Mouse (Mus musculus): Measurements from ENCODE around the gene Psenen. TPM values are rescaled to one million over a fixed set of nuclear protein-coding genes. Genes with fewer than 3 reads are reported as not detected.

Psenen gene
- total RNA-seq, 2 experiments from 2014 or later = 82.7 to 90.1 TPM

DNA sequence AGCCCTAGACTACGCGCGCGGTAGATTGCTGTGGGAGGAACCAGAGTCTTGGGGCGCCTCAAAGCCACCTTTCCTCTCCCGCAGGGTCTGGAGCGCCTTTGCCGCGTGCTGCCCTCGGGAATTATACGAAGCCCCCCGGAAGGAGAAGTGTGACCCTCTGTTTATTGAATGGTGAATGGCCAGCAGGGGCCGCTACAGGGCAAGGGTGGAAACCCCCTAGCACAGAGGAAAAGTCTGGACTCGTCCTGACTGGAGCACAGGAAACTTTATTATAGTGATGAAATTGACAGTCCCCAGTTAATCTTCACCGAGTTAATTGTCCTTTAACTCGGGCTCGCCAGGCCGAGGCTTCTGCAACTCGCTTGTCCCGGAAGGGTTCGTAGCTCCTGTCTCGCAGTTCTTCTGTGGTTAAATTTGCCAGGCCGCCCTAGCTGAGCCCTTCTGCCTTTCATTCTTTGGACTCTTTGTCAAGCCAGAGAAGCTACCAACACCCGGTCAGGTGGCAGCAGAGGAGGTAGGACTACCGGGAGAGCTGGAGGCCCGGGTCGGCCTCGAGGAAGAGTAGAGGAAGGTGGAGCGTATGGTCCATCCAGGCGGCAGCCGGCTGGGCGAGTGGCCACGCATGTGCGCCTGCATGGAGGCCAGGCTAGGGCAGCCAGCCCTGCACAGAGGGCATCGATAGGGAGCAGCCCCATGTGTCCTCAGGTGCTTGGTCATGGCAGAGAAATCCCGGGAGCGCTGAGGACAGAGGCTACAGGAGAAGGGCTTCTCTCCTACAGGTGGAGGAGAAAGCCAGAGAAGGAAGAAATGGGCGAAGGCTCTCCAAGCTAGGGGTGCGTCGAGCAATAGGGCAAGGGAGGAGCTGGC is 26.2 kb upstream of the Psenen start:
- intact Hi-C loops (cut with DNase I) = loop anchor here (1.0 to 5.0 kb wide), 4 partner anchors 24 to 367 kb away; partner anchors contain the start of genes Ffar3, Tmem147 and Usf2
- DNase-seq (ENCODE audit: low spot score in 2 of 2) = peak; percentile 77 to 78

DNA sequence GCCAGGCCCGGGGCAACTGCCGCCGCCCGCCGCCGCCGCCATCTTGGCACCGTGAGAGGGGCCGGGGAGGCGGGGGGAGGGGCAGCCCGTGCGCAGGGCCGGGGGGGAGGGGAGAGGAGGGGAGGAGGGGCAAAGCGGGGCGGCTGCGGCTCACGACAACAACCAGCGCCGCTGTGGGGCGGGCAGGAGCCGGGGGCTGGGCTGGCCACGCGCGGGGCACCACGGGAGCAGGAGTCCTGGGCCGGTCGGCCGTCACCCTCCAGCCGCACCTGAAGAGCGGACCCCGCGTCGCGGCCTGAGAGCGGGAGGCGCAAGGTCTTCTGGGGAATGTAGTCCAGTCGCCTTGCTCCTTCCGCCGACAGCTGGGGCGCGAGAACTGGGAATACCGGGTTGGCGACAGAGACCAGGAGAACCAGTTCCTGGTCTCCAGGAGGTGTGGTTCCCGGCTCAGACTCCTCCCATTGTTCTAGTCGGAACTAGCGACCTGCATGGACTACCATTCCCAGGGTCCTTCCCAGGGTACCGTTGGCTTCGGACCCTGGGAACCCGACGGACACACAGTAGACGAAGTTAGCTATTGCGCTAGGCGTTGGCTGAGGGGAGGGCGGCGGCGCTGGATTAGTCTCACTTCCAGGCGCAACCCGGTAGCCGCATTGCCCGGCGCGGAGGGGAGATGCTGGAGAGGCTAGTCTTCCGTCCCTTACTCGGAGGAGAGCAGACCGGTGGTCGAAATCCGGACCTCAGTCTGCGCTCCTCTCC is 25.4 kb upstream of the Psenen start, which contains the start of gene Kmt2b:
TSS of gene Kmt2b (minus strand) at position 51 of the 759 bp plus-strand sequence.
- peak; percentile 97 to 98 for DNase-seq (ENCODE audit: low spot score in 2 of 2)
- intact Hi-C loops (cut with DNase I) = loop anchor here (1.0 to 5.0 kb wide), 5 partner anchors 24 to 367 kb away; partner anchors contain the start of genes Ffar3, Gm49396, Psenen and Tmem147

DNA sequence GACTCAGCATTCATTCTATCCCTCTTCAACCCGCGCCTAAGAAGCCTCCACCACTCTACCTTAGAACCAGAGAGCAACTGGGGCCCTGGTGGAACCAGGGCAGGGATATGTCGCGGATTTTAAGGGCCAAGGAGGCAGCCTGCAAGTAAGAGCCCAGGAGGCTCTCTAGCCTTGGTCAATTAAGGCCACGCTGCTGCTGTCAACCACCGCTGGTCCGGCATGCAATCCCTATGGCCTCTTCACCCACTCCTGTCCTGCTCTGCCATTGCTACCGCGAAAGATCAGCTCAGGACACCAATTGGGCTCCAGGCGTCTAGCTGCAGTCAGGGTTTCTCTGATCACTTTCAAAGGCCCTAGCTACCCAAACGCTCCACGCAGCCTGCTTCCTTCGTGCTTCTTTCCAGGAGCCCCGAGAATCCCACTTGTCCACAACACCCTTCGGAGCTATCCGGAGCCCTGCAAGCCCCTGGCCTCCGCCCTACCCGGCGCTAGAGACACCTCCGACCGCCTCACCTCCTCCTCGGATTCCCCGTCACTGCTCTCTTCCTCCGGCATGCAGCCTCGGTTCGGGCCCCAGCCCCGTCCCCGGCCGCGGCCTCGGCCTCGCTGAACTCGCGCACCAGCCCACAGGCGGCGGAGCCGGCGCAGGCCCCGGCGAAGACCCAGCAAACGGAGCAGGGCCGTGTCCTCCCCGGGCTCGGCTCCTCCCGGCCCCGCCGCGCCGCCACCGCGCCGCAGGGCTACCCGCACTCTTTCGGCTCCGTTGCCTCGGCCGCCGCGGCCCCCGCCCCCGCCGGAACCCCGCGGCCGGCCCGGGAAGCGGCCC is 24.6 kb upstream of the Psenen start:
- intact Hi-C loops (cut with DNase I) = loop anchor here (1.0 to 5.0 kb wide), 3 partner anchors 25 to 269 kb away; partner anchors contain the start of genes Ffar3, Gm49396, Psenen and Tmem147

DNA sequence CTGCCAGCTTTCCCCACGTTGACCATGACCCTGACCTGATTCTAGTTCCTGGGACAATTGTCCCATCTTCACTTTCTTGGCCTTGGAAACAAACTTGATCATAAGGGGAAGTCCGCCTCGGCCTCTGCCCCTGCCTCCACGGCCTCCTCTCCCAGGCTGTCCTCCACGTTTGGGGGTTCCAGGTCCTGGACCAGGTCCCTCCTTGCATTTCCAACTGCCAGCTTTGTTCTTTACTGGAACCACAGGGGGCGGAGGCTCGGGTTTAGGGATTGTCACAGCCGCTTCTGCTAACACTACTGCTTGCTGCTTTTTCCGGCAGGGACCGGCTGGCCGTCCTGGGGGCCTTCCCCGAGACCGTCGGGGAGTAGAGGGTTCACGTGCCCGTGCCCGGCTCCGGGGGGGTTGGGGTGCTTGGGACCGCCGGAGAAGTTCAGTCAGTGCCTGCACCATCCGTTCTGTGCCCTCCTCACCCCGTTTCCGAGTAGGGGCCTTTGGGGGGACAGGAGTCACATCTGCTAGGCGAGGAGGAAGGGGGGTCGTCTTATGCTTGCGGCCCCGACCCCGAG is 23.1 kb upstream of the Psenen start:
- intact Hi-C loops (cut with DNase I) = loop anchor here (5.0 kb wide), 1 partner anchor 271 kb away; the partner anchor contains the start of gene Ffar3
- no peak for DNase-seq (ENCODE audit: low spot score in 2 of 2)

More for the DNA sequence above, 24.6 kb upstream of the Psenen start:
- DNase-seq (ENCODE audit: low spot score in 2 of 2) = peak in 1 of 2 experiments; percentile 39

DNA sequence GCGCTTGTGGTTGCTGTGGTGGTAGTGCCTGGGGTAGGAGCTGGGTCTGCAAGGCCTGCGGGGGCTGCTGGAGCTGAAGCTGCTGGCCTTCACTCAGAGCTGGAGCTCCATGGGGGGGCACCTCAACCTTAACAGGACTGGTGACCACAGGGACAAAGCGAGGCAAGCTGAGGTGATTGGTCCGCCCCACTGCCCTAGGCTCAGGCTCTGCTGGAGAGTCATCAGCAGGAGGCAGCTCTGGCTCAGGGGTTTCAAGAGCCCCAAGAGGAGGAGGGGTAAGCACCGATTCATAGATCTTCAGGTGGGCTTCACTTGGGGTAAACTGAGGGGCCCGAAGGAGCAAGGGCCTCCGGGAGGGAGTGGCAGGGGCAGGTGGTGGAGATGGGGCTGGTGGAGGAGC is 21.7 kb upstream of the Psenen start:
- DNase-seq (ENCODE audit: low spot score in 2 of 2) = no peak
- intact Hi-C loops (cut with DNase I) = loop anchor here (5.0 kb wide), 1 partner anchor 272 kb away; the partner anchor contains the start of gene Ffar3

DNA sequence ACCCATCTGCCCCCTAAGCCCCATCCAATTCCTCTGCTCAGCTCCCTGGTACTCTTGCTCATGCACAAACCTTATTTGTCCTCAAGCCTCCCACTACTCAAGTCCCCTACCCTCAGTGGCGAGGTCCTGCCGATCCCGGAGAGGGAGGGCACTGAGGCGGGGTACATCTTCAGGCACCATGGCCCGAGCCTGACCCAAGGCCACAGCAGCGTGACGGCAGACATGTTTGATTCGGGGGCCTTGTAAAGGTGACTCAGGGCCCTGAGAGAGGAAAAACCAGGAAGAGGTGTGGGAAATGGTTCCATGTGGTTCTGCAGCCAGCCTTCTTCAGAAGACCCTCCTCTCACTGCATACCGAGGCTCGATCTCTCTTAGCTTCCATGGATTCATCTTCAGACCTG is 20.9 kb upstream of the Psenen start:
- intact Hi-C loops (cut with DNase I) = no loop called here
- no peak for DNase-seq (ENCODE audit: low spot score in 2 of 2)

DNA sequence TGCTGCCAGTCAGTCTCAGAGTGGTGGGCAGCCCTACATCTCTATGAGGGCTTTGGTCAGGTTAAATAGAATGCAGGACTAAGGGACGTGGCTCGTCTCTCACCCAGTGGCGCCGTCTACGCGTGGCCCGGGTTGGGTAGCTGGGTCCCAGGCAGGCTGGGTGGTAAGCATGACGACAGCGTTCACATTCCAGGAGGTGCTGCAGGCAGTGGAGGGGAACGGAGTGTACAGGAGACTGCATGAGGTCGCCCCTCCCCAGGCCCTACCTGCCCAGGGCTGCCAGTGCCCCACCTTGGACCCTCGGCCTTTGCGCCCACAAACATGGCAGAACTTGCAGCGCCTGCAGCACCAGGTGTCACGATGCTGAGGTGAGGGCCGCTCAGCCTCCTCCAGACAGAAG is 18.1 kb upstream of the Psenen start:
- no peak for DNase-seq (ENCODE audit: low spot score in 2 of 2)
- intact Hi-C loops (cut with DNase I) = no loop called here

DNA sequence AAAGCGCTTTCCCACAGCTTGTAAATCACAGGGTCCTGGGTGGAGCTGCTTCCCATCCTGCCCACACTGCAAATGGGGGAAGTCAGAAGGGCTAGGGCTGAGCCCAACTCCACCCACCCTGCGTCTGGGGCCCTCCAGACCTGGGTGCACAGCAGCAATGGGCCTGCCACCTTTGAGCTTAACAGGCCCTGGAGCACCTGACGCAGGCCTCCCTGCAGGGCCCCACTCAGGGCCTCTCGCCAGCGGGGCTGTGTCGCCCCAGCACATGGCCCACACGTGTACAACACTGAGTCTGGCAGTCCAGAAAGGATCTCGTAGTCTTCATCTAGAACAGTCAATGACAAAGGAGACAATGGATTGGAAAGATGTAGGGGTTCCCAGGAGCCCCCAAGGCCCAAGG is 16.5 kb upstream of the Psenen start:
- no peak for DNase-seq (ENCODE audit: low spot score in 2 of 2)
- intact Hi-C loops (cut with DNase I) = no loop called here

DNA sequence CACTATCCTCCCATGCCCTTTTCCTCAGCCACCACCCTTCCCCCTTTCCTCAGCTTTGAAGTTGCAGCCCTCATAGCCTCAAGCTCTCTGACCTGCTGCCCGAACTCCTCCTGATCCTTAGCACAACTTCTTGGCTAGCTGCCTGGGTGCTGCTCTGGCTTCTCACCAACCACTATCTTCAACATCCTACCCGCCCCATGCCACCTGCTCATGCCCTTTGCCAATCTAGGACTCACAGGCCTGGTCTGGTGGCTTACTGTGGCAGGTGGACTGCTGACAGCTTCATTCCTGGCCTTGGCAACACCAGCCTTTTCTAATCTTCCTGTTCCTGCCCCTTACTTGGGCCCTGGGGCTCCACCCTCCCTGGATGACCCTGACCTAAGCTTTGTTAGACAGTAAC is 9.5 kb upstream of the Psenen start:
- intact Hi-C loops (cut with DNase I) = no loop called here

DNA sequence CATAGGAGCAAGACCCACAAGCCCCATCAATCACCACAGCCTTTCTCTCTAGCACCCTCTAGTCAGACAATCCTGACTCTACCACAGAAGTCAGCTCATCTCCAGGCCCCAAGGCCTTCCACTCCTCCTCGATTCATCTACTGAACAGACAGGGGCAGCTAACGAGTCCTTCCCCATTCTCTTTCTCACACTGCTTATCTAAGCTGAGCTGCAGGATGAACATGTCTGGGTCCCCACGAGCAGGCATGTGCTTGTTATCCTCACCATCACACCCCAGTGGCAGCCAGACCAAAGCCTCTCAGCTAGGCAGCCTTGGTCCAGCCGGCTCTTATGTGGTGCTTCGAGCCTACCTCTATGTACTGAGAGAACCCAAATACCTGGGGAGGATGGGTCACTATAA is 9.0 kb upstream of the Psenen start:
- DNase-seq (ENCODE audit: low spot score in 2 of 2) = no peak
- intact Hi-C loops (cut with DNase I) = no loop called here

More for the DNA sequence above, 9.5 kb upstream of the Psenen start:
- no peak for DNase-seq (ENCODE audit: low spot score in 2 of 2)

DNA sequence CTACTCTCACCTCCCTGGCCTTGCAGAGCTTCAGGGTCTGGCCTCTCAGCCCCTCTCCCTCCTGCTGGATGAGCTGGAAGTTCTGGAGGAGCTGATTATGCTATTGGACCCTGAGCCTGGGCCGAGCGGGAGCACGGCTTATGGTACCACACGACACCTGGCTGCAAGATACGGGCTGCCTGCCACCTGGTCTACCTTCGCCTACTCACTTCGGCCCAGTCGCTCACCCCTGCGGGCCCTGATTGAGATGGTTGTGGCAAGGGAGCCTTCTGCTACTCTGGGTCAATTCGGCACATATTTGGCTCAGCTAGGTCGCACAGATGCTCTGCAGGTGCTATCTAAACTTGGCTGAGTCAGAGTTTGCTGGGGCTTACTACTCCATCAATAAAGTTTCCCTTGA is 4.1 kb upstream of the Psenen start:
- intact Hi-C loops (cut with DNase I) = no loop called here
- no peak for DNase-seq (ENCODE audit: low spot score in 2 of 2)

DNA sequence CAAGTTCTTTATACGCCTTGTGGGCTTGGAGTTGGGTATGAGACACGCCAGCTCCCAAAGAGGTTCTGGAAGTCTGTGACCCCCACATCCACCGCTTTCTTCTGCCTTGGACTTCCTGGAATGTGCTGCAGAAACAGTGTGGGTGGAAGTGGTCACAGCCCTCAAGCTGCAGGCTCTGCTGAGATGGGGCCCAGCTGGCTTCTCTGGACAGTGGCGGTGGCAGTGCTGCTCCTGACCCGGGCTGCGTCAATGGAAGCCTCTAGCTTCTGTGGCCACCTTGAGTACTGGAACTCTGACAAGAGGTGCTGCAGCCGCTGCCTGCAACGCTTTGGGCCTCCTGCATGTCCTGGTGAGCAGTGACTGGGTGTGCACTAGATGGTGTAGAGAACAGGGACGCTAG is 2.6 kb upstream of the Psenen start:
- intact Hi-C loops (cut with DNase I) = no loop called here
- no peak for DNase-seq (ENCODE audit: low spot score in 2 of 2)

DNA sequence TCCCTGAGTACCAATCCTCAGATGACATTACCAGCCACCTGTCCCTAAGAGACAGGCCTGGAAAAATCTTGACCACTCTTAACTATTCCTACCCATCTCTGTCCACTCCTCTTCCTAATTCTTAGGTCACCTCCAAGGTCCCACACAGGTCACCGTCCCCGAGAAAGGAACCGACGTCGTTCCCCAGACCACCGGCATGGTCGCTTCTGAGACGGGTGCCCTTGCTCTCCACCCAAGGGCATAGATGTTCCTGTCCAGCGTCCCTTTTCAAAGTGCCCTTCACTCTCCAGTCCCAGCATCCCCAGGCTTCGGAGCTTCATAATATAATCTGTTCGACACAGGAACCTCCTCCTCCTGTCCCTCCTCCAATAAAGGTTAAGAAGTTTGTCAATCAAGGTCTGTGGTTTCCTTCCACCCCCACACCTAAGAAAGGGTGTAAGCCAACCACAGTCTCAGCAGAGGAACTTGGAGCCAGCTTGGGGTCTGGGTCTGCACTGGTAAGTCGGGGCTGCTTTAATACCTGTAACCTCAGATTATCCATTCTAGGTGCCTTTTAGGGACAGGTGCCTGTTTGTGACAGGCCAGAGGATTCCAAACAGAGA is 1.6 kb upstream of the Psenen start, which contains the start of gene Igflr1:
TSS of gene Igflr1 (plus strand) at position 458 of the 602 bp plus-strand sequence.
- DNase-seq (ENCODE audit: low spot score in 2 of 2) = no peak
- intact Hi-C loops (cut with DNase I) = no loop called here

DNA sequence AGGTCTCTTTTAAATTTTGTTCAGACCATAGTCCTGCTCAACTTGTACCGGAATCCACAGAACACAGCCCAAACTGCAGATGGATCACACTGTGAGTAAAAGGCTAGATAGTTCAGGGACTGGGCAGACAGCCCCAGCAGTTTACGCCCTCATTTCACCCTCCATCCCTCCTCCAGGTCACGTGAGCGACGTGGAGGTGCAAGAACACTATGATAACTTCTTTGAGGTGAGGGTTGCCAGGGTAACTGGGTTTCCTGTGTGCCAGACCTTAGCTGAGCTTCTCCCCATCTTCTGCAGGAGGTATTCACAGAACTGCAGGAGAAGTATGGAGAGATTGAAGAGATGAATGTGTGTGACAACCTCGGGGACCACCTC is 466 bp upstream of the Psenen start:
- DNase-seq (ENCODE audit: low spot score in 2 of 2) = no peak
- intact Hi-C loops (cut with DNase I) = loop anchor here (1.0 kb wide), 1 partner anchor 24 kb away; the partner anchor contains the start of gene Kmt2b

DNA sequence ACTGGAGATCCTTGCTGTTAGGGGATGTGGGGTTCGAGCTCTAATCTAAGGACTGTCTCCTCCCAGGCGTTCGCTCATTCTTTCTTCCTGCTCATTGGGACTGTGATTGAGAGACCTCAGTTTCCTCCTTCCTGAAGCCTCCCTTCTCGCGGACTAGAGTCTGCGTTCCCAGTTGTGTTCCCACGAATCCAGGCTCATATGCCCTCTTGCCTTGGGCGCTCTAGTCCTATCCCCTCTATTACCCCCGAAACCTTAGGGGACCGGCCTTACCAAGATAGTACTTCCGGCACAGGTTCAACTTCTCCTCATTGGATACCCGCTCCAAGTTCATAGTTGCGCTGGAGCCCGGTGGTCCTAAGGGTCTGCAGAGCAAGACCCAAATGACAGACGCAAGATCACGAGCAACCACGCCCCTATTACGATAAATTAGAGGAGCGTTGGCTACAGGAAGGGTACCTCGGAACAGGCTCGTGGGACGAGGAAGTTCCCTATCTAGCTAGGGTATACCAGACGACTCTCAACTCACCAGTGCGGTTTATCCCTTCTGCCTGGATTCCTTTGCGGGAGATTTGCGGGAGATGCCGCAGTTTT is 806 bp downstream of the Psenen start:
- intact Hi-C loops (cut with DNase I) = loop anchor here (1.0 kb wide), 1 partner anchor 26 kb away; the partner anchor contains the start of gene Kmt2b
- peak; percentile 52 to 63 for DNase-seq (ENCODE audit: low spot score in 2 of 2)

DNA sequence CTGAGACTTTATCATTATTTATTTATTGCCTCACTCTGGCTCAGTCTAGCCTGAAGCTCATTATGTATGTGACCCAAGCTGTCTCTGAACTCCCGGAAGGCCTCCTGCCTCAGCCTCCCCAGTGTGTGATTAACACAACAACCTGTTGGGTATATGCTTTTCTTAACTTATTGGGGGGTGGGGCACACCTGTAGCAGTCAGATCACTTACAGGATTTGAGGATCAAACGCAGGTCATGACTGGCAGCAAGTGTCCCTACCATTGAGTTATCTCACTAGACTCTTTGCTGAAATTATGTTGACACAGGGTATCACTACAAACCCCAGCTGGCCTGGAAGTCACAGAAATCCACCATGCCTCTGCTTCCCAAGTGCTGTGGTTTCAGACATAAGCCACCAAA is 3.1 kb downstream of the Psenen start:
- intact Hi-C loops (cut with DNase I) = no loop called here
- no peak for DNase-seq (ENCODE audit: low spot score in 2 of 2)

DNA sequence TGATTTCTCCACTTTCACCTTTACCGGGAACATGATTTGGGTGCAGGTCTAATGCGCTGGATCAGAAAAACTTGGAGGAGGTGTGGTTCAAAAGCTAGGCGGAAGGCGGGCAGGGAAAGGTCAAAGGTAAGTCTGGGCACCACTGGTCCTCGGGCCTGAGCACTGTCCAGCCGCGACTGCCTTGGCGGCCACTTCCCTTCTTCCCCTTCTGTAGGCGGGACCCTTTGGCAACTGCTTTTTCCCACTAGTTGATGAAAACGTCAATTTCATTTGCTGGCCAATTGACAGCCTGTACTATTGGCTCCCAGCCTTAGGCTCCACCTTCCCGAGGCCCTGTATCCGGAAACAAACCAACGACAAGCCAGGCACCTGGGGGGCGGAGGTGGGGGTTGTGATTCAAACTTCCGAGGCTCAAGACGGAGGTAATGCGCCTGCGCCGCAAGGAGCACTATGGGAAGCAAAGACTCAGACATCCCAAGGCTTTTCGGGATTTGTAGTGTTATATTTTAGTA is 3.9 kb downstream of the Psenen start, which contains the start of gene Lin37:
TSS of gene Lin37 (minus strand) at position 396 of the 512 bp plus-strand sequence.
- intact Hi-C loops (cut with DNase I) = loop anchor here (2.0 kb wide), 1 partner anchor 115 kb away; the partner anchor contains the start of gene Aplp1
- DNase-seq (ENCODE audit: low spot score in 2 of 2) = peak; percentile 98 to 100
